Mouse (Mus musculus) heart, postnatal 0 days (tissue): Measurements from ENCODE around the gene Tekt3. TPM values are rescaled to one million over a fixed set of nuclear protein-coding genes. Genes with fewer than 3 reads are reported as not detected.

Experiments used
- ATAC-seq: fragments of 200-750 bp; cut with Nextera tagmentation; 2 replicates; pipeline ENCODE4 v1.8.0; 2017; ENCODE audit warnings: low read depth, moderate number of reproducible peaks, moderate library complexity; ENCODE audit not compliant: insufficient read depth
- DNase-seq: peaks from one replicate; pipeline ENCODE4 v3.0.0-alpha.2; 2016; ENCODE audit warnings: low spot score
- H3K27ac ChIP-seq: fragments of 300-500 bp; sonication (generic); 2 replicates; pipeline ENCODE4 v1.5.1; 2014; ENCODE audit warnings: low read depth, mild to moderate bottlenecking
- H3K27me3 ChIP-seq: fragments of 300-500 bp; sonication (generic); 2 replicates; pipeline ENCODE4 v1.6.1; 2014; ENCODE audit warnings: low read length, mixed read lengths; ENCODE audit not compliant: control insufficient read depth, insufficient read depth
- H3K36me3 ChIP-seq: fragments of 300-500 bp; sonication (generic); replicated peaks from 2 replicates; pipeline ENCODE4 v1.6.1; 2014; ENCODE audit warnings: low read length, mixed read lengths; ENCODE audit not compliant: control insufficient read depth, insufficient read depth
- H3K4me1 ChIP-seq: fragments of 300-500 bp; sonication (generic); 2 replicates; pipeline ENCODE4 v1.6.1; 2014; ENCODE audit warnings: antibody characterized with exemption; ENCODE audit not compliant: control insufficient read depth, insufficient read depth
- H3K4me2 ChIP-seq: fragments of 300-500 bp; sonication (generic); 2 replicates; pipeline ENCODE4 v1.6.1; 2014; ENCODE audit warnings: low read depth, mild to moderate bottlenecking, low read length, moderate library complexity
- H3K4me3 ChIP-seq: fragments of 300-500 bp; sonication (generic); 2 replicates; pipeline ENCODE4 v1.5.1; 2014; ENCODE audit warnings: low read depth, low read length
- H3K9ac ChIP-seq: fragments of 300-500 bp; sonication (generic); replicated peaks from 2 replicates; pipeline ENCODE4 v1.6.1; 2014; ENCODE audit warnings: low read depth, low read length, mixed read lengths
- H3K9me3 ChIP-seq: fragments of 300-500 bp; sonication (generic); replicated peaks from 2 replicates; pipeline ENCODE4 v1.6.1; 2016; ENCODE audit warnings: low read length; ENCODE audit not compliant: control insufficient read depth
- CTCF ChIP-seq: IDR thresholded peaks from 2 replicates; pipeline ENCODE4 v1.5.1; 2016; ENCODE audit warnings: antibody characterized with exemption, control low read depth, low read depth
- EP300 ChIP-seq: IDR thresholded peaks from 2 replicates; pipeline ENCODE4 v1.6.1; 2016; ENCODE audit warnings: antibody characterized with exemption, low read depth
- WGBS: fragments of 180-500 bp; shearing (Covaris S2); extraction: QIAGEN DNeasy Blood & Tissue Kit; methylation state at CpG from one replicate; pipeline ENCODE4 v1.1.7; 2014; 5-methylcytosine and 5-hydroxymethylcytosine counted together
- polyA plus RNA-seq: library from polyadenylated mRNA; unstranded; fragments of >200 nt; fragmentation: Nextera tagmentation; extraction: Ambion mirVana; gene quantifications from 2 replicates; pipeline ENCODE4 v1.2.1, GENCODE M21; 2015
- total RNA-seq: library from RNA; depleted of rRNA; stranded (reverse); fragments of >200 nt; gene quantifications from 2 replicates; pipeline ENCODE4 v1.2.3, GENCODE M21; 2014; ENCODE audit warnings: low replicate concordance

Tekt3 gene
- total and polyA plus RNA-seq, 2 experiments from 2014 or later = not detected

DNA sequence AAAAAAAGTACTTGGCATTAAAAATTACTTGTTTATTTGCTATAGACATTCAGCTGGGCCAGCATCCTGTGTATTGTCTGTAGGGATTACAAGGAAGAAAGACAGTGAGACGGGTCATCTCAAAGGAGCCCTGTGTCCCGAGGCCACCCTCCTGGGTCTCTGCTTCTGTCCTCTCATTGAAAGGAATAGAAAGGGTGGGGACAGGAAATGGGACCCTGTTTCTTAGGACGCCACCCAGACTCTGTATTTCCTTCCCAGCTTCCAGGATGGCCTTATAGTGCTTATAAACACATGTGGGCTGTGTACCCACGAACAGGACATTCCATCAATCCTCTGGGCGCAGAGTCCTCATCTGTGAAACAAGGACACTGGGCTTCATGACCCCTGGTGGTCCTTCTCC lies 30.8 kb downstream of the Tekt3 start:
- Histone ChIP-seq H3K4me3 (no peak overlapping the region), H3K9ac (no peak overlapping the region), H3K27me3 (no peaks in the 10 kb centered on the region), H3K9me3 (no peaks in the 10 kb centered on the region), H3K4me2 (no peak overlapping the region), H3K27ac (no peak overlapping the region), H3K4me1 (no peaks in the 10 kb centered on the region), H3K36me3 (no peaks in the 10 kb centered on the region)
- WGBS = 59% methylated on average over 5 of the region's 5 CpGs
- TF ChIP-seq EP300 = no peak
- DNase-seq = no peak
- ATAC-seq = no peak

DNA sequence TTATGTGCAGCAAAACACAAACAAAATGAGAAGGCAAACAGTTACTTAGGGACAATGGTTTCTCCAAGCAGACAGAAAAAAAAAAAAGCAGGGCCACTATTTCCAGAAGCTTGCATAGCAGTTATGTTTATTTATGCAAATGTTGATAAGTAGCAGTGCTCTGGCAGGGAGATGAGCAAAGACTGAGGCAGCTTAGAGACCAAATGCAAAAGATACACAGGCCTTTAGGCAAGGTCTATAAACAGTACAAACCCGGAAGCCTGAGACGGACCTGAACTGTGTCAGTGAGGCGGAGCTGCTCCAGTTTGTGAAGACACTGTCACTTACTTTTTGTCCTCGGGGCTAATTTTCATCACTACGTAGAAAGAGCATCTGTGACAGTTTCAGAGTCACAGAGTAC lies 32.1 kb downstream of the Tekt3 start:
- no peak for DNase-seq
- Histone ChIP-seq H3K27ac (no peak overlapping the region), H3K4me3 (no peak overlapping the region), H3K9me3 (no peaks in the 10 kb centered on the region), H3K4me2 (no peak overlapping the region), H3K4me1 (no peaks in the 10 kb centered on the region), H3K27me3 (no peaks in the 10 kb centered on the region), H3K36me3 (no peaks in the 10 kb centered on the region), H3K9ac (no peak overlapping the region)
- 66% methylated on average over 5 of the region's 5 CpGs for WGBS
- ATAC-seq = no peak
- no peak for TF ChIP-seq CTCF

DNA sequence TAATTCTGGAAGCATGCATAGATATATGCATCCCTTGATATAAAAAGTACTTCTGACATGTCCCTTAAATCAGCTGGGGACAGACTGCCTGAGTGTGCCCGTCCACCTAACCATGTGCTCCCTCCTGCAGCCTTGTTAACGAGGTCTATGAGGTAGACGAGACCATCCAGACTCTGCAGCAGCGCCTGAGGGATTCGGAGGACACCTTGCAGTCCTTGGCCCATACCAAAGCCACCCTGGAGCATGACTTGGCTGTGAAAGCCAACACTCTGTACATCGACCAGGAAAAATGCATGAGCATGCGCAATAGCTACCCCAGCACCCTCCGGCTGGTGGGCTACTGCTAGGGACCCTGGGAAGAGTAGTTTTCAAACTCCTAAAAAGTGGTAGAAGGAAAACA lies 33.0 kb downstream of the Tekt3 start:
- Histone ChIP-seq H3K36me3 (no peaks in the 10 kb centered on the region), H3K4me3 (no peak overlapping the region), H3K27ac (no peak overlapping the region), H3K4me1 (no peaks in the 10 kb centered on the region), H3K9ac (no peak overlapping the region), H3K9me3 (no peaks in the 10 kb centered on the region), H3K4me2 (no peak overlapping the region), H3K27me3 (no peaks in the 10 kb centered on the region)
- ATAC-seq = no peak
- 89% methylated on average over 8 of the region's 8 CpGs for WGBS
- no peak for TF ChIP-seq EP300
- TF ChIP-seq CTCF = no peak
- DNase-seq = no peak

DNA sequence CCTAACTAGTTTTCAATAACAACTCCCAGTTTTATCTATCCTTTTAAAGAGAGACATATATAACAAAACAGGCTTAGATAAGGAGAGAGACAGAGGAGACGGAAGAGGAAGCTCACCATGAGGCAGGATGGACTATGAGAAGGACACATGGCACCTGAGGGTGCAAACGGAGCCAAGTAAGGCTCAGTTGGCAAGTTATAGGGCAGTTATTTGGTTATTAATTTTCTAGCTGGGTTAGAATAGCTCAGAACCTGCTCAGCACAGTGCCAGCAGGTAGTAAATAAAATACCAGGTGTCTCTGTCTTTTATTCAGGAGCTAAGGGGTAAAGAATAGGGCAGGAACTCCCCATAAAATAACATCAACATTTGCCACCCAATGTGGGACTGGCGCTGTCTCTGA lies 36.6 kb downstream of the Tekt3 start:
- ATAC-seq = no peak

DNA sequence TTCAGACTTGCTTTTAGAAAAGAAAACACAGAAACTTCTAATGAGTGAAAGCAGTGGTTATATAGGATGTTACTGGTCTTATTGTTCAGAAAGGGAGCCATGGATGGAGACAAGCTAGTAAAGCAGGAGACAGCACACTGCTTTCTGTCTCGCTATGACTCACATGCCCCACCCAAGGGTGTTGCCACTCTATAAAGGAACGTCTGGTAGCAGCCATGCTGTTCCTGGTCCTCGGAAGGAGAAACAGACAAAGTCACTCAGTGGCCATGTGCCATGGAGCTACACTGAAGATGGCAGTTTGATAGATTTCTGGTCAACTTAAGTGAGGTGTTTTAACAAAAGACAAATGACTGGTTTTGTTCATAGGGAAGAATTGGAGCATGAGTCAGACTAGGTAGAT lies 37.9 kb downstream of the Tekt3 start:
- no peak for TF ChIP-seq CTCF
- TF ChIP-seq EP300 = no peak
- Histone ChIP-seq H3K27ac (no peak overlapping the region), H3K9me3 (no peaks in the 10 kb centered on the region), H3K9ac (no peak overlapping the region), H3K4me3 (no peak overlapping the region), H3K27me3 (no peaks in the 10 kb centered on the region), H3K4me1 (no peaks in the 10 kb centered on the region), H3K36me3 (no peaks in the 10 kb centered on the region), H3K4me2 (no peak overlapping the region)
- WGBS = 54% methylated on average over 3 of the region's 3 CpGs
- DNase-seq (no peak), ATAC-seq (no peak)

More for the DNA sequence above, 36.6 kb downstream of the Tekt3 start:
- H3K27me3 ChIP-seq = no peaks in the 10 kb centered on the region
- DNase-seq = no peak
- no peak overlapping the region for H3K9ac ChIP-seq
- no peaks in the 10 kb centered on the region for H3K4me1 ChIP-seq
- WGBS = 80% methylated on average over 3 of the region's 3 CpGs
- H3K9me3 ChIP-seq = no peaks in the 10 kb centered on the region
- no peaks in the 10 kb centered on the region for H3K36me3 ChIP-seq
- no peak overlapping the region for H3K4me2 ChIP-seq
- no peak overlapping the region for H3K27ac ChIP-seq
- no peak overlapping the region for H3K4me3 ChIP-seq
- TF ChIP-seq EP300 (no peak), CTCF (no peak)

DNA sequence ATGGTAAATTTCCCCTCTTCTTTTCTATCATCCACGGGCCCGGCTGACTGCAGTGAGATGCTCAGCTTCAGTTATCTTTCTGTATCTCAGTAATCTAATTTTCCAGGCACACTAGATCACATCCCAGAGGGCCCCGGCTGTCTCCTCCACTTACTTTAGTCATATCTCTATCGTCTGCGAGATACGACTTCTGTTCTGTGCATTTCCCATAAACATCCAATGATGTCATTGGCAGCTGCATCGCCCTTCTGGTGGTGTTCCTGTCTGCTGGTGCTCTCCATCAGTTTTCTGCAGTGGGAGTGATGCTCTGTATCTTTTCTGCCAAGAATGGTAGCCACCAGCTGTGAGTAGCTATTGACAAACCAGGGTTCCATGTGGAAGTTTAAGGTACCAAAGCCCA lies 41.8 kb downstream of the Tekt3 start:
- no peaks in the 10 kb centered on the region for H3K36me3 ChIP-seq
- no peak for TF ChIP-seq CTCF
- no peak for TF ChIP-seq EP300
- ATAC-seq = no peak

More for the DNA sequence above, 41.8 kb downstream of the Tekt3 start:
- Histone ChIP-seq H3K27me3 (no peaks in the 10 kb centered on the region), H3K4me3 (no peak overlapping the region), H3K27ac (no peak overlapping the region), H3K9me3 (no peaks in the 10 kb centered on the region), H3K9ac (no peak overlapping the region), H3K4me2 (no peak overlapping the region), H3K4me1 (no peaks in the 10 kb centered on the region)
- WGBS = 68% methylated on average over 7 of the region's 7 CpGs
- no peak for DNase-seq
